Mouse (Mus musculus) midbrain, embryonic 10.5 days (tissue): Measurements from ENCODE around the gene Tra2a. TPM values are rescaled to one million over a fixed set of nuclear protein-coding genes. Genes with fewer than 3 reads are reported as not detected.
A peak's percentile ranks its signal among the peaks of the same experiment; 100 is the strongest.

Source experiments
- DNase-seq: peaks from one replicate; pipeline ENCODE4 v3.0.0-alpha.2; 2017; ENCODE audit warnings: low spot score
- H3K27ac ChIP-seq: fragments of 300-500 bp; sonication (generic); replicated peaks from 2 replicates; pipeline ENCODE4 v1.5.1; 2016; ENCODE audit warnings: mild to moderate bottlenecking
- H3K27me3 ChIP-seq: fragments of 300-500 bp; sonication (generic); 2 replicates; pipeline ENCODE4 v1.6.1; 2016; ENCODE audit warnings: low read depth, mild to moderate bottlenecking; ENCODE audit not compliant: poor library complexity, severe bottlenecking
- H3K36me3 ChIP-seq: fragments of 300-500 bp; sonication (generic); 2 replicates; pipeline ENCODE4 v1.6.1; 2016; ENCODE audit warnings: mild to moderate bottlenecking, moderate library complexity
- H3K4me1 ChIP-seq: fragments of 300-500 bp; sonication (generic); 2 replicates; pipeline ENCODE4 v1.6.1; 2016
- H3K4me3 ChIP-seq: fragments of 300-500 bp; sonication (generic); 2 replicates; pipeline ENCODE4 v1.5.1; 2016; ENCODE audit warnings: mild to moderate bottlenecking, moderate library complexity
- H3K9me3 ChIP-seq: fragments of 300-500 bp; sonication (generic); replicated peaks from 2 replicates; pipeline ENCODE4 v1.6.1; 2016; ENCODE audit warnings: mild to moderate bottlenecking
- WGBS: fragments of 180-500 bp; shearing (Covaris S2); methylation state at CpG from one replicate; pipeline ENCODE4 v1.1.7; 2016; 5-methylcytosine and 5-hydroxymethylcytosine counted together
- polyA plus RNA-seq: library from polyadenylated mRNA; unstranded; fragments of >200 nt; fragmentation: Nextera tagmentation; extraction: Ambion mirVana; gene quantifications from 2 replicates; pipeline ENCODE4 v1.2.1, GENCODE M21; 2016

The Tra2a gene
- polyA plus RNA-seq, 1 experiment from 2014 or later = 126 TPM

GRCm38 (mm10) chr6:49227184-49227735 lies 36.6 kb downstream of the Tra2a start:
- Histone ChIP-seq H3K27ac (no peak overlapping the region), H3K4me1 (peaks cover 11% of the 10 kb centered on the region), H3K27me3 (no peaks in the 10 kb centered on the region), H3K4me3 (0 out of 2 replicates have a peak overlapping the region, but pooled peaks have one; percentile 14), H3K36me3 (no peaks in the 10 kb centered on the region), H3K9me3 (no peaks in the 10 kb centered on the region)
- peak; percentile 61 for DNase-seq
- WGBS = 8% methylated on average over 15 of the region's 15 CpGs

GRCm38 (mm10) chr6:49225728-49226123 lies 38.1 kb downstream of the Tra2a start:
- Histone ChIP-seq H3K36me3 (no peaks in the 10 kb centered on the region), H3K27ac (no peak overlapping the region), H3K27me3 (no peaks in the 10 kb centered on the region), H3K9me3 (no peaks in the 10 kb centered on the region), H3K4me3 (no peak overlapping the region), H3K4me1 (peaks cover 22% of the 10 kb centered on the region)
- WGBS = 89% methylated on average over 3 of the region's 3 CpGs
- no peak for DNase-seq

GRCm38 (mm10) chr6:49224923-49225727 lies 38.7 kb downstream of the Tra2a start:
- Histone ChIP-seq H3K27ac (no peak overlapping the region), H3K36me3 (no peaks in the 10 kb centered on the region), H3K9me3 (no peaks in the 10 kb centered on the region), H3K4me1 (peaks cover 27% of the 10 kb centered on the region), H3K4me3 (no peak overlapping the region), H3K27me3 (no peaks in the 10 kb centered on the region)
- 80% methylated on average over 11 of the region's 11 CpGs for WGBS
- no peak for DNase-seq

- Histone ChIP-seq H3K27me3 (no peaks in the 10 kb centered on the region), H3K9me3 (no peaks in the 10 kb centered on the region), H3K36me3 (no peaks in the 10 kb centered on the region), H3K4me1 (peaks cover 34% of the 10 kb centered on the region), H3K27ac (peak overlapping the region; percentile 50; the same call in 1 of the 2 replicates), H3K4me3 (peak overlapping the region; percentile 22)
- DNase-seq = no peak
- WGBS = under 1% methylated on average over 7 of the region's 7 CpGs
Observed at GRCm38 (mm10) chr6:49221906-49222305, 41.9 kb downstream of the Tra2a start.

- 1% methylated on average over 16 of the region's 16 CpGs for WGBS
Observed at GRCm38 (mm10) chr6:49219920-49220604, 43.8 kb downstream of the Tra2a start.

GRCm38 (mm10) chr6:49219001-49219560 lies 44.8 kb downstream of the Tra2a start:
- H3K4me3 ChIP-seq = peak overlapping the region; percentile 99
- H3K9me3 ChIP-seq = no peaks in the 10 kb centered on the region
- peak overlapping the region; percentile 100 for H3K27ac ChIP-seq
- H3K27me3 ChIP-seq = no peaks in the 10 kb centered on the region
- H3K4me1 ChIP-seq = peaks cover 42% of the 10 kb centered on the region
- WGBS = 5% methylated on average over 4 of the region's 4 CpGs
- H3K36me3 ChIP-seq = no peaks in the 10 kb centered on the region
- no peak for DNase-seq

More at GRCm38 (mm10) chr6:49219920-49220604, 43.8 kb downstream of the Tra2a start:
- Histone ChIP-seq H3K4me3 (peak overlapping the region; percentile 99), H3K27me3 (no peaks in the 10 kb centered on the region), H3K9me3 (no peaks in the 10 kb centered on the region), H3K4me1 (peaks cover 42% of the 10 kb centered on the region), H3K27ac (peak overlapping the region; percentile 100), H3K36me3 (no peaks in the 10 kb centered on the region)
- DNase-seq = peak; percentile 74

- Histone ChIP-seq H3K4me3 (peak overlapping the region; percentile 99), H3K27me3 (no peaks in the 10 kb centered on the region), H3K27ac (peak overlapping the region; percentile 100), H3K36me3 (no peaks in the 10 kb centered on the region), H3K9me3 (no peaks in the 10 kb centered on the region), H3K4me1 (peaks cover 42% of the 10 kb centered on the region)
- no peak for DNase-seq
- under 1% methylated on average over 31 of the region's 31 CpGs for WGBS
Observed at GRCm38 (mm10) chr6:49218275-49218802, 45.5 kb downstream of the Tra2a start.

GRCm38 (mm10) chr6:49217581-49218274 lies 46.1 kb downstream of the Tra2a start:
- DNase-seq = peak; percentile 99
- Histone ChIP-seq H3K4me1 (peaks cover 43% of the 10 kb centered on the region), H3K9me3 (no peaks in the 10 kb centered on the region), H3K27ac (peak overlapping the region; percentile 100), H3K27me3 (no peaks in the 10 kb centered on the region), H3K36me3 (no peaks in the 10 kb centered on the region), H3K4me3 (peak overlapping the region; percentile 99)
- under 1% methylated on average over 56 of the region's 56 CpGs for WGBS

- DNase-seq = no peak
- peaks cover 43% of the 10 kb centered on the region for H3K4me1 ChIP-seq
- H3K4me3 ChIP-seq = peak overlapping the region; percentile 99
- no peaks in the 10 kb centered on the region for H3K9me3 ChIP-seq
- 3% methylated on average over 11 of the region's 11 CpGs for WGBS
- H3K27ac ChIP-seq = peak overlapping the region; percentile 100
- H3K36me3 ChIP-seq = no peaks in the 10 kb centered on the region
- no peaks in the 10 kb centered on the region for H3K27me3 ChIP-seq
Observed at GRCm38 (mm10) chr6:49216811-49217542, 46.9 kb downstream of the Tra2a start.

GRCm38 (mm10) chr6:49215748-49216585 lies 47.9 kb downstream of the Tra2a start:
- peaks cover 45% of the 10 kb centered on the region for H3K4me1 ChIP-seq
- H3K36me3 ChIP-seq = 0 out of 2 replicates have a peak, but pooled peaks cover 3% of the 10 kb centered on the region
- no peaks in the 10 kb centered on the region for H3K9me3 ChIP-seq
- no peak for DNase-seq
- H3K27ac ChIP-seq = peak overlapping the region; percentile 100
- H3K27me3 ChIP-seq = no peaks in the 10 kb centered on the region
- H3K4me3 ChIP-seq = peak overlapping the region; percentile 99
- WGBS = 1% methylated on average over 14 of the region's 14 CpGs
